Mouse (Mus musculus) midbrain, embryonic 15.5 days (tissue): ENCODE results near the gene Pfn3. TPM values are rescaled to one million over a fixed set of nuclear protein-coding genes. Genes with fewer than 3 reads are reported as not detected.
"Not testable (repeated sequence)": the region's sequence is repeated elsewhere in the genome, so short reads cannot be mapped to it uniquely, and the experiment has no call there.

Experiments used
- ATAC-seq: fragments of 200-750 bp; cut with Nextera tagmentation; replicated peaks from 2 replicates; pipeline ENCODE4 v1.8.0; 2017; ENCODE audit warnings: moderate TSS enrichment
- H3K27ac ChIP-seq: fragments of 300-500 bp; sonication (generic); 2 replicates; pipeline ENCODE4 v1.5.1; 2015; ENCODE audit warnings: mild to moderate bottlenecking, inconsistent platforms
- H3K27me3 ChIP-seq: fragments of 300-500 bp; sonication (generic); replicated peaks from 2 replicates; pipeline ENCODE4 v1.6.1; 2015; ENCODE audit warnings: inconsistent platforms
- H3K36me3 ChIP-seq: fragments of 300-500 bp; sonication (generic); replicated peaks from 2 replicates; pipeline ENCODE4 v1.6.1; 2015; ENCODE audit warnings: inconsistent platforms
- H3K4me1 ChIP-seq: fragments of 300-500 bp; sonication (generic); 2 replicates; pipeline ENCODE4 v1.6.1; 2015; ENCODE audit warnings: inconsistent platforms
- H3K4me2 ChIP-seq: fragments of 300-500 bp; sonication (generic); 2 replicates; pipeline ENCODE4 v1.6.1; 2015; ENCODE audit warnings: inconsistent platforms, mild to moderate bottlenecking, moderate library complexity
- H3K4me3 ChIP-seq: fragments of 300-500 bp; sonication (generic); 2 replicates; pipeline ENCODE4 v1.5.1; 2015; ENCODE audit warnings: mild to moderate bottlenecking, inconsistent platforms
- H3K9ac ChIP-seq: fragments of 300-500 bp; sonication (generic); 2 replicates; pipeline ENCODE4 v1.6.1; 2015; ENCODE audit warnings: mild to moderate bottlenecking, inconsistent platforms
- H3K9me3 ChIP-seq: fragments of 300-500 bp; sonication (generic); 2 replicates; pipeline ENCODE4 v1.6.1; 2016; ENCODE audit warnings: inconsistent platforms
- WGBS: fragments of 180-500 bp; shearing (Covaris S2); methylation state at CpG from one replicate; pipeline ENCODE4 v1.1.7; 2015; ENCODE audit warnings: mixed read lengths; 5-methylcytosine and 5-hydroxymethylcytosine counted together
- polyA plus RNA-seq: library from polyadenylated mRNA; unstranded; fragments of >200 nt; fragmentation: Nextera tagmentation; extraction: Ambion mirVana; gene quantifications from 2 replicates; pipeline ENCODE4 v1.2.1, GENCODE M21; 2015

The Pfn3 gene
- polyA plus RNA-seq, 1 experiment from 2014 or later = 0.45 TPM

DNA sequence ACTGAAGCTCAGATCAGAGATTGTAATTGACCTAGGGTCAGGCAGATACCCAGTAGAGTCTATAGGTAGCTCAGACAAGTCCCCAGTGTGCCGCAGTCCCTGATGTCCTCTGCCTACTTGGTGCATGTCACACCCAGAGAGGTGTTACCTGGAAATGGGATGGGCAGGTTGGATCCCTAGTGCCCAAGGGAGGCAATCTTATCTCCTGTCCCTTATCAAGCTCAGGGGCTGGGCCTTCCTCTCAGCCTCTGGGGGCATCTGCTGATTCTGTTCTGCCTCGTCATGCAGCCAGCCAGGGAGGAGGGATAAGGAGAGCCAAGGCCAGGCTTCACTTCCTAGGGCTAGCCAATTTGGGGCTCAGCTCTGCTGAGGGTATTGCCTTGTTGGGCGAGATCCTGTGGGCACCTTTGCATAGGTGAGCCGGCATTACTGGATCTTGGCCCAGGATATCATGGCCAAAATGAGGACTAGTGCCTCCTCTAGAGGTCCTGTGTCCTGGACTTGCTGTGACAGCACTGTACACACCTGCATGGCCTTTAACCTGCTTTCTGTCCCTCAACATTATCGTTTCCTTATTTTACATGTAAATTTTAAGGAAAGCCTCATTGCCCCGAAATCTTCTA, 31.6 kb upstream of the Pfn3 start:
- H3K27me3 ChIP-seq = no peaks in the 10 kb centered on the region

DNA sequence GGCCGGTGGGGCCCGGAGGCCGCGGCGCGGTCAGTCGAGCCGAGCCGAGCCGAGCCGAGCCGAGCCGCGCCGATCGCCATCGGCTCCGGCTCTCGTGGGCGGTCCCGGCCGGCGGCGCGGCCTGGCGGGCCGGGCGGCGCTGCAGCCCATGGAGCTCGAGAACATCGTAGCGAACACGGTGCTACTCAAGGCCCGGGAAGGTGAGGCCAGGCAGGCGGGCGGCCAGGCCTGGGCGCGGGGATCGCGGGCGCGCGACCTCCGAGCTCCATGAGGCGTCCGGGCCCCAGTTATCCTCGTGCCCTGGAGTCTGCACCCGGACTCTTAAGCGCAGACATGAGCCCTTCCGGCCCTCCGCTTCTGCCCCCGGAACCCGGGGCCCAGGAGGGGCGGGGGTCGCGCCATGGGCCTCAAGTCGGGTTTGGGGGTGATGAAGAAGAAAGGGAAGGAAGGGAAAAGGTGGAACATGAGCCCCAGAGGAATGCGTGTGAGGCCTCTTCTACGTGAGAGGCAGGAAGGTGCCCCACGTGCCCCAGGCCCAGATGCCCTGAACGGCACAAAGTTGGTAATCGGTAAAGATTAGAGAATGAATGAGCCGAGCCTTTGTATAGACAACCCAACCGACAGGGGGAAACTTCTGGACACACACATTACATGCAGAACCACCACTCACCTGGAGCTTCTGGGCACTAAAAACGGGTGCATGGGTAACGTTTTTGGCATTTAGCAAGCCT, 30.5 kb upstream of the Pfn3 start:
- Histone ChIP-seq H3K27ac (peak overlapping the region; percentile 93), H3K9ac (peak overlapping the region; percentile 85), H3K27me3 (no peaks in the 10 kb centered on the region), H3K36me3 (peaks cover 2% of the 10 kb centered on the region; the same call in 1 of the 2 replicates), H3K4me2 (peak overlapping the region; percentile 66), H3K4me3 (peak overlapping the region; percentile 75), H3K4me1 (peaks cover 30% of the 10 kb centered on the region), H3K9me3 (no peaks in the 10 kb centered on the region)
- WGBS = under 1% methylated on average over 54 of the region's 66 CpGs
- ATAC-seq = no peak

More for the DNA sequence above, 31.6 kb upstream of the Pfn3 start:
- H3K4me3 ChIP-seq = peak overlapping the region; percentile 75
- no peak for ATAC-seq
- peak overlapping the region; percentile 85; the same call in 1 of the 2 replicates for H3K9ac ChIP-seq
- WGBS = 82% methylated on average over 6 of the region's 6 CpGs
- no peak overlapping the region for H3K27ac ChIP-seq
- peaks cover 13% of the 10 kb centered on the region for H3K36me3 ChIP-seq
- no peaks in the 10 kb centered on the region for H3K9me3 ChIP-seq
- H3K4me1 ChIP-seq = peaks cover 30% of the 10 kb centered on the region
- peak overlapping the region; percentile 66 for H3K4me2 ChIP-seq

DNA sequence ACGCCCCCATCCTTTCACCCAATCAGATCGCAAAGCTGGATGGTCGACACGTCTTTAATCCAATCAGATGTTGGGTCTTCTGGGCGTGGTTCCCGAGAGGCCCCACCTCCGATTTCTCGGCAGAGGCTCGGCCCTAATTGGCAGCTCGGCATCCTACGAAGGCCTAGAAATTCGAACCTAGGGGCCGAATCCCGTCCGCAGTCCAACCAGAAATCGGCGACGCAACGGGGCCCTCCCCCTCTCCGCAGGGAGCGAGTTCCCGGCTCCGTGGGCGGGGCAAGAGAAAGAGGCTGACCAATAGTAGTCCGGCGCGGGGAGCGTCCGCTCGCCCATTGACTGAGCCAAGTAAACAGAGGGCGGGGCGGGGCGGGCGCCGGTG, 29.9 kb upstream of the Pfn3 start, which contains the start of gene Grk6:
Gene Grk6, plus strand, starts transcription at position 136 of the 379 bp plus-strand sequence.
- Histone ChIP-seq H3K27me3 (no peaks in the 10 kb centered on the region), H3K4me2 (peak within 1 kb of the TSS; percentile 66), H3K36me3 (no peaks in the 10 kb centered on the region), H3K4me1 (peaks cover 30% of the 10 kb centered on the region), H3K27ac (peak within 1 kb of the TSS; percentile 93), H3K9me3 (no peaks in the 10 kb centered on the region), H3K9ac (peak within 1 kb of the TSS; percentile 85), H3K4me3 (peak within 1 kb of the TSS; percentile 75)
- WGBS = 0% methylated on average over 34 of the region's 35 CpGs
- ATAC-seq = peak; percentile 97

DNA sequence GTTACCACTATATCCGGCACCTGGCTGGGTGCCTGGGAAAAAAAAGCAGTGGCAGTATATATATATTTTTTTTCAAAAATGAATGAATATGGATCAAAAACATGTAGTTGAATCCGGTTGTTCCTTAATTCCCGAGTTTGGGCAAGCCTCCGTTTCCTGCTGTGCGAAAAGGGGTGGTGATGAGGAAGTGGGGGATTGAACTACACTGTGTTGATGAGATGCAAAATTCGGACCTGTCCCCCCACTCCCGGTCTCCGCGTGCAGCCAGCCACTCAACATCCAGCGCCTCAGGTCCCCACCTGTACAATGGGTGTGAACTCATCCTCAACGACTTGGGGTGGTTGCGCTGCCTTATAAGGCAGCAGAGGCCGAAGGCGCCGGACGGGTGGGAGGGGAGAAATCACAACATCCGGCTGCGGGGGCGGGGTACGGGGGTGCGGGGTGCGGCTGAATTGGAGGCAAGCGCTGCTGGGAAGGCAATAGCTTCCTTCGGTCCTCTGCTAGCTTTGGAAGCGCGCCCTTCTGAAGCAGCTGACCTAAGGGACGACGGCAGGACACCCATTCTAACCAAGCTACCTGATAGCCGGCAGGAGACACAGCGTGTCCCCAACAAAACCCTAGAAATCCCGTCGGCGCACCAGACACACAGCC, 29.4 kb upstream of the Pfn3 start:
- no peaks in the 10 kb centered on the region for H3K36me3 ChIP-seq
- H3K4me3 ChIP-seq = peak overlapping the region; percentile 75
- peak overlapping the region; percentile 66 for H3K4me2 ChIP-seq
- ATAC-seq = peak; percentile 84
- H3K9me3 ChIP-seq = no peaks in the 10 kb centered on the region
- peak overlapping the region; percentile 93 for H3K27ac ChIP-seq
- peaks cover 30% of the 10 kb centered on the region for H3K4me1 ChIP-seq
- WGBS = 1% methylated on average over 33 of the region's 33 CpGs
- no peaks in the 10 kb centered on the region for H3K27me3 ChIP-seq
- peak overlapping the region; percentile 50 for H3K9ac ChIP-seq

DNA sequence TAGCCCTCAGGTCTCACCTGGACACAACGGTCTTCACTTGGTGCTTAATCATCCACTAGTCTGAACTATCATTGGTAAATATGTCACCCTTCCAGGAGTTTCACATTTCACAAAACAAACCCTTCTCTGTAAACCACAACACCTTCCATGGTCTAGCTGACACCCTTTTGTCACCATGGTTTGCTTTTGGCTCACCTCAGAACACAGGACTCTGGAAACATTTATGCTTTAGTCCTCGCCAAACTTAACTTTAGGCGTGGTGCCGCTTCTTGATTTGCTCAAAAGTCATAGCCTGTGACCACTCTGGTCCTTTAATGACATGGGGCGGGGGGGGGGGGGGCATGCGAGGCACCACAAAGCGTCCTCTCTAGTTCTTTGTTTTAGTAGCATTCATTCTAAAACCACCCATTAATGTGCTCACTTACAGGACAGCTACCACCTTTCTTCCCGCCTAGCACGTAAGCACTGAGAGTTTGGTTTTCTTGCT, 28.8 kb upstream of the Pfn3 start:
- 40% methylated on average over 9 of the region's 9 CpGs for WGBS
- Histone ChIP-seq H3K4me2 (peak overlapping the region; percentile 66), H3K9me3 (no peaks in the 10 kb centered on the region), H3K4me3 (peak overlapping the region; percentile 75), H3K27me3 (no peaks in the 10 kb centered on the region), H3K27ac (peak overlapping the region; percentile 93), H3K4me1 (peaks cover 30% of the 10 kb centered on the region), H3K36me3 (no peaks in the 10 kb centered on the region), H3K9ac (peak overlapping the region; percentile 50)
- no peak for ATAC-seq

DNA sequence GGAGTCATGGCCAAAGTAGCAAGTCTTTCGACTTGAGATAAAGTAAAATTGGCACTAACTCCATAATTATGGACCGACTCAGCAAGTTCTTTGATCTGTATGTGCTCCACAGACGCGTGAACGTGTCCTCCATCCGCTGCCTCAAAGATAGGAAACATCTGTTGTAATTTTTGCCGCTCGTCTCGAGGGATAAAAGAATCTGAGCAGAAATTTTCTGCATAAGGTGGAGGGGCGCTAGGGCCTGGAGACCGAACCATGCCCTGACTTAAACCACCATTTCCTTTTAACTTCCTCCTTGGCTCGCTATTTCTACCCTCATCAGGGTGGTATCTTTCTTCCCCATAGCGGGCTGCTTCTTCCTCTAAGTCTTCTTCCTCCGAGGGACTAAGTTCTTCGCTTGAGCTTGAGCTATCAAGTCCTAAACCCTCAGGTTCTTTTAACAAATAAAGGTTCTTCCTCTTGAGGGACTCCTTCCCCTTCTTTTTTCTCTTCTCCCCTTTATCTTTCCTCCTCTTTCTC, 22.1 kb upstream of the Pfn3 start:
- not testable (repeated sequence) for H3K4me3 ChIP-seq, H3K27ac ChIP-seq, H3K4me2 ChIP-seq, H3K4me1 ChIP-seq, H3K9ac ChIP-seq, H3K36me3 ChIP-seq, H3K27me3 ChIP-seq, H3K9me3 ChIP-seq, ATAC-seq
- WGBS = 91% methylated on average over 15 of the region's 15 CpGs

DNA sequence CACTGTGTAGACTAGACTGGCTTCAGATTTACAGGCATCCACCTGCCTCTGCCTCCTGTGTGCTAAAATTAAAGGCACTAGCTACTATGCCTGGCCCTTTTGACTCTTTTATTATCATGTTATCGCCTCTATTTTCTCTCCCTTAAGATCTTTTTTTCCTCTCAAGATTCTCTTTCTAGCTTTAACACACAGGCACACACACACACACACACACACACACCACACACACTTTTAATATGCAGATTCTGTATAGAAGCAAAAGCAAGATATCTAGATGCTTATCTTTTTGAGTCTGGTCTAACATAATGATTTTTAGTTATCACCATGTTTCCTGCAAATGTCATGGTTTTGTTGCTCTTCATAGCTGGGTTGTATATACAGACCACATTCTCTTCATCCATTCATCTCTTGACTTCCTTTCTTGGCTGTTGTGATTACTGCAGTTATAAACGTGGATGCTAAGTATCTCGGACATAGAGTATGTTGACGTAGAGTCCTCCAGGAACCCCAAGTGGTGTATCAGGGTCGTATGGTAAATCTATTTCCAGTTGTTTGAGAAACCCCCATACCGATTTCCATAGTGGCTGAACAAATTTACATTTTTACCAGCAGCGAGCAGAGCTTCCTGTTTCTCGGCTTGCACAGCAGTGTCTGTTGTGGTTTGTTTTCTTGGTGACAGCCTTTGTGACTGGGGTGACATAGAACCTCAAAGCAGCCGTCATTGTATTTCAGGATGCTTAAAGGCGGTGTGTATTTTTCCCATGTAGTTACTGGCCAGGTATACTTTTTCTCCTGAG, 17.1 kb upstream of the Pfn3 start:
- WGBS = 78% methylated on average over 10 of the region's 10 CpGs
- H3K4me2 ChIP-seq = no peak overlapping the region
- no peaks in the 10 kb centered on the region for H3K27me3 ChIP-seq
- no peak overlapping the region for H3K27ac ChIP-seq
- H3K9me3 ChIP-seq = no peaks in the 10 kb centered on the region; the same call in 1 of the 2 replicates
- no peak overlapping the region for H3K4me3 ChIP-seq
- no peak for ATAC-seq
- H3K4me1 ChIP-seq = no peaks in the 10 kb centered on the region
- no peaks in the 10 kb centered on the region for H3K36me3 ChIP-seq
- no peak overlapping the region for H3K9ac ChIP-seq

DNA sequence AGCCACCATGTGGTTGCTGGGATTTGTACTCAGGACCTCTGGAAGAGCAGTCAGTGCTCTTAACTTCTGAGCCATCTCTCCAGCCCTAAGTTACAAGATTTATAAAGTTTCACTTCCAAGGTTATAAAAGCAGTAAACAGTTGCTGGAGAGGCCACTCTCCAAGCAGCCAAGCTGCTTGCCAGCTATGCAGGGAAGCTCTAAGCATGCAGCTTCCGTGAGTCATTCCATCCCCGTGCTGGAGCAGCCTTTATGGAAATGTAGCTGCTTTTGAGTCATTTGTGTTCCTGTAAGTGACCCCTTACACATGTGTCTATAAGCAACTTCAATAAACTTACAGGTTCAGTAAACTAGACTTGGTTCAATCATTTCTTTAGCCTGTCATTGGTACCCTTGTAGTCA, 15.5 kb upstream of the Pfn3 start:
- H3K36me3 ChIP-seq = no peaks in the 10 kb centered on the region
- H3K27me3 ChIP-seq = no peaks in the 10 kb centered on the region
- H3K4me3 ChIP-seq = no peak overlapping the region
- WGBS = 90% methylated on average over 2 of the region's 2 CpGs
- ATAC-seq = no peak
- H3K4me2 ChIP-seq = no peak overlapping the region
- H3K9ac ChIP-seq = no peak overlapping the region
- no peak overlapping the region for H3K27ac ChIP-seq
- no peaks in the 10 kb centered on the region for H3K4me1 ChIP-seq
- no peaks in the 10 kb centered on the region for H3K9me3 ChIP-seq

DNA sequence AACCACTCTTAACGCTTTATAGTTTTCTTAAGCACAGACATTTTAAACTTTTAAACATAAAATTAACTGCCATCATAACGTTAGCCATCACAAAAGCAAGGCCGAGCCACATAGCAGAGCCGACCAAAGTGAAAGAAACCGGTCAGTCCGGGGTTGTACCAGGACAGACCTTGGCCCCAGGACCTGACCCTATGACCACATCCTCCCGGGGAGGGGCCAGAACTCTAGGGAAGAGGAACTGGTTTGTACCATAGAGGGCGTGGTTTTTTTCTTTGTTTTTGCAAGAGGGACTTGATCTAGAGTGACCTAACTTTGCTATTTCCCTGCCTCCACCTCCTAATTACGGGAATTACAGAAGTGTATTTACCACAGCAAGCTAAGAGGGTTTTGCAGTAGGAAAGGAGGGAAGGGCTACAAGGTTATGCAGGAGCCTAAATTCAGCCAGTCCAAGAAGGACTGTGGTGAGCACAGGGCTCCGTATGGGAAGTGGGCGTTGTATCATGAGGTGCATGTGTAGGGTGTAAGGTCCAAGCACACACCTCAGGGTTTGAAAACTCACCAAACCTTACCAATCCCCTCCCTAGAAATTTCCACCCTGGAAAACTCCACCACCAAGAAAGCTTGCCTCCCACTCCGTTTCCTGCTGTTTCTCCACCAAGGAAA, 14.3 kb upstream of the Pfn3 start:
- Histone ChIP-seq H3K27me3 (no peaks in the 10 kb centered on the region), H3K4me1 (no peaks in the 10 kb centered on the region), H3K4me2 (no peak overlapping the region), H3K36me3 (no peaks in the 10 kb centered on the region), H3K9me3 (no peaks in the 10 kb centered on the region), H3K27ac (no peak overlapping the region), H3K4me3 (no peak overlapping the region), H3K9ac (no peak overlapping the region)
- WGBS = 80% methylated on average over 12 of the region's 12 CpGs
- ATAC-seq = no peak

DNA sequence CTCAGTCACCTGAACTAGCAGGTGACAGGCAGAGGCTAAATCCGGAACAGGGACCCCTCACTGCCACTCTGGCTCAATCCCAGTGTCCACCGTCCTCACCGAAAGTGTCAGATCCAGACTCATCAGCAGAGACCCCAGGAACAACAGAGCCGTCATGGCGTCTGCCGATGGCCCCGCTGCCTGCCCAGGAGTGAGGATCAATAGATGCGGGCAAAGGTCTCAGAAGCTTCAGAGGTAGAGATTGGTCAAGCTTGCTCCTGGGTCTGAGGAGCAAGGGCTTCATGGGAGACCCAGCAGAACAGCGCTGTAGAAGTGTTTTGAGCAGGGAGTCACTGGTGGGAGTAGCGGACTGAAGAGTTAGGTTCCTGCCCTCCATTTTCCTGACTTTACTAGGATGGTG, 11.6 kb upstream of the Pfn3 start, which contains the start of gene F12:
Gene F12, minus strand, starts transcription at position 181 of the 400 bp plus-strand sequence.
- Histone ChIP-seq H3K27me3 (peaks cover 7% of the 10 kb centered on the region; the same call in 1 of the 2 replicates), H3K27ac (no peak within 1 kb of the TSS), H3K4me3 (no peak within 1 kb of the TSS), H3K36me3 (no peaks in the 10 kb centered on the region), H3K9ac (no peak within 1 kb of the TSS), H3K9me3 (no peaks in the 10 kb centered on the region), H3K4me2 (no peak within 1 kb of the TSS), H3K4me1 (no peaks in the 10 kb centered on the region)
- 90% methylated on average over 10 of the region's 10 CpGs for WGBS
- no peak for ATAC-seq
